Mouse (Mus musculus): ENCODE results near the gene Ankrd13d.

DNA sequence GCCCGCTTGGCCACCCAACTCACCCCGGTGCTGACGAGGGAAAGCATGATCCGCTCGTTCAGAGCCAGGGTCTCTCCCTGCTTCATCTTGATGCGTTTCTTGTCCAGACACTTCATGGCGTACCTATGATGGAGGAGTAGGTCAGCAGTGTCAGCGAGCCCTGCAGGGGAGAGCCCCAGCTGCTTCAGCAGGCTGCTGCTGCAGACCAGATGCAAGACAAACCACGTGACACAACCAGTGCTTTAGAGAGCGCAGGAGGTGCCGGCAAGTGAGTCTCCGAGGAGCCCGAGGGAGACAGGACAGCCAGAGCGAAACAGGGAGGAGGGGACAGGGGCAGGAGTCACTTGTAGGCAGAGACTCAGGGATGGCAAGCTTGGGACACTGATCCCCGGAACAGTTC lies 7.8 kb upstream of the Ankrd13d start:
- no peak for TF ChIP-seq CTCF (IDR thresholded peaks at IDR 0.05; ENCODE audit: low read depth)
- TF ChIP-seq EP300 (optimal IDR thresholded peaks at IDR 0.05) = no peak
